Mouse (Mus musculus) c-Kit-positive CD71-positive TER-119-positive erythroid progenitor cells, embryonic 14.5 days (primary cell): Measurements from ENCODE around the gene Phf11d.
"Not testable (repeated sequence)": the region's sequence is repeated elsewhere in the genome, so short reads cannot be mapped to it uniquely, and the experiment has no call there.

Experiments used
- DNase-seq: peaks from one replicate; pipeline ENCODE4 v3.0.0-alpha.2; 2013; ENCODE audit warnings: low spot score

Phf11d gene

GRCm38 (mm10) chr14:59365244-59365644 is at the start of gene Phf11d:
TSS of gene Phf11d (minus strand) at chr14:59365470.
- DNase-seq, result no peak

- DNase-seq, result not testable (repeated sequence)
Measured at GRCm38 (mm10) chr14:59414979-59415378, 49.7 kb upstream of the Phf11d start.

- DNase-seq, result no peak
Measured at GRCm38 (mm10) chr14:59396999-59397398, 31.7 kb upstream of the Phf11d start.

DNA sequence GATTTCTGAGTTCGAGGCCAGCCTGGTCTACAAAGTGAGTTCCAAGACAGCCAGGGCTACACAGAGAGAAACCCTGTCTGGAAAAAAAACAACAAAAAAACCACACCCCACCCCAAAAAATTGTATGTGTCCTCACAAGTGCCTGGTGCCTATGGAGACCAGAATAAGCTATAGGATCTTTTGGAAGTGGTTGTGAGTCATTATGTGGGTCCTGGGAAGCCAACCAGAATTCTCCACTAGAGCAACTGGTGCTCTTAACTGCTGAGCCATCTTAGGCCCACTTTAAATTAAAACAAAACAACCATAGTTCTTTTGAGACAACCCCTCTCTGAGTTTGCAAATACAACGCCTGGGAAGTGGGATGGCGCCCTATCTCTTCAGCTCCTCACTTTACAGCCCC is 30.0 kb upstream of the Phf11d start, which contains the start of gene Phf11c:
Gene Phf11c (minus strand): TSS at position 101 of the 400 bp plus-strand sequence.
- DNase-seq, result no peak

- DNase-seq, result not testable (repeated sequence)
Measured at GRCm38 (mm10) chr14:59390181-59390580, 24.9 kb upstream of the Phf11d start.

- DNase-seq, result no peak
Measured at GRCm38 (mm10) chr14:59389532-59389931, 24.3 kb upstream of the Phf11d start.

DNA sequence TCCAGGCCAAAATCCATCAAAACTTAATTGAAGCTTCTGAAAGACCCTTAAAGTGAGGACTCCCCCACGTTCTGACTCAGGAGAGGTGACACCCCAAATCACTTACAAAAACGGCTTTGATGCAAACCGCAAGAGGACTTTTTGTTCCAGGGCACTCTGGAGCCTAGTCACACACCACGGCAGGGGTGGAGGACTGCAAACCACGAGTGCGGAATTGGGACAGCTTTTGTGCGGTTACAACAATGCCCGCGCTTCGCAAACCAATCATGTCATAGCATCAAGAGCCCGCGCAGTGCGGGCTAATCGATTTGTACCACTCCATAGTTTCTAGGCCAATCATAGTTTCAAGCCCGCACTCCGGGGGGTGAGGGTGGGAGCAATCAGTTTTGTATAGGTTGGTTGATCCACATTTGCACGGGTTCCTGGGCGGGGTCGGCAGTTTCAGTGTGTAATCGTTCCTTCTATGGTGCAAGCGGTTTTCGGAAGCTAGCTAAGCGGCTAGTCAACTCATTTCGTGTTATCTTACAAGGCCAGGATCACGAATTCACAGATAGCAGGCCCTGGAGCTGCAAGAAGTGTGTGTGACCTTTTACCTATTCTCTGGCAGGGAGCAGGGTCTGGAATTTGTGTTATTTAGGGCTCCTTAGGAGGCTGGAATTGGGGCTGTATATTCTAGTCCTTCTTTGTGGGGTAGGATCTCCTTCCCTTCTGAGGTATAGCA is 5.2 kb upstream of the Phf11d start:
- no peak for DNase-seq

DNA sequence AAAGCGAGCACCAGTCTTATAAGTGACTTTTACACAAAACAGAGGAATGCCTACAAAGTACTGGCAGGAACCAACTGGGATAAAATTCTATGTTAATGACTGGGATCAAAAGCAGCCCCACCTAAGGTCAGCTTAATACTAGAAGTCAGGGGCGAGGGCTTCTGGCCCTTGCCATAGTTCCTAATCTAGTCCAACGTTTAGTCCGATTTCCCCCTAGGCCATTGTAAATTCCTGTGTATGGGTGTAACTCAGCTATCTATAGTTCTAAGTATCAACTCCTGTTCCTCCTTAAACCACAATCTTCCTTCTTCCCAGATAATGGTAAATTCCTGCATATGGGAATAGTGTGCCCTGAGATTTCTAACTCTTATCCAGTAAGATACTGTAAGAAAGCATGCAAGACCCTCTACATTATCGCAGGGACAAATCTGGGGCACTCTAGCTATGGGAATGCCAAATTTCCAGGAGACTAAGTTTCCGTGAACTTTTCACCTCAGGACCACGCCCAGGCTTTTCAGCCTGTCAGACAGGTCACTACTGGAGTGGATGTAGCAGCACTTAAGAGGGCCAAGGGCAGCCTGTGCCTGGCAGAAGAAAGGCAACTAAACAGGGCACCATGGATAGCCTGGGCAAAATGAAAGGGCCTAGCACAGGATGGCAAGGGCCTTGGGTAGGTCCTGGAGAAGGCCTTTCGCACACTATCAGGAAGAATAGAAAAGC is 1.3 kb upstream of the Phf11d start:
- DNase-seq, result no peak

GRCm38 (mm10) chr14:59341189-59341588 is 24.1 kb downstream of the Phf11d start, which contains the start of gene Phf11b:
TSS of gene Phf11b (minus strand) at chr14:59341351.
- DNase-seq, result not testable (repeated sequence)

- DNase-seq, result no peak
Measured at GRCm38 (mm10) chr14:59339541-59339940, 25.7 kb downstream of the Phf11d start.

- not testable (repeated sequence) for DNase-seq
Measured at GRCm38 (mm10) chr14:59336056-59336455, 29.2 kb downstream of the Phf11d start.

DNA sequence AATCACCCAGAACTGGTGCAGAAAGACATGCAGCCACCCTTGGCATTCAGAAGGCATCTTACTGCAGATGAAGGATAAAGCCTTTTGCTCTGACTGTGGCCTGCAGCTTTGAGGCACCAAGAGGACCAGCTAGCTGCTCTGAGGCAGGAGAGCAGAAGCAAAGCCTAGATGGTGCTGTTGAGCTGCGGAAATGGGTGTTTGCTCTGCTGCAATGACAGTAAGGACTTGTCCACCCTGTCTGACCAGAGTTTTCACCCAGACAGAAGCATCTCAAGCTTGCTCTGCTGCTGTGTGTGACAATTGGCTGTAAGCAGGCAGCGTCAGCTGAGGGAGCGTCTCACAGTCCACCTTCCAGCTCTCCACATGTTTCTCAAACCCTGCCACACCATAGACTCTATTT is 34.8 kb downstream of the Phf11d start:
- DNase-seq, result not testable (repeated sequence)

DNA sequence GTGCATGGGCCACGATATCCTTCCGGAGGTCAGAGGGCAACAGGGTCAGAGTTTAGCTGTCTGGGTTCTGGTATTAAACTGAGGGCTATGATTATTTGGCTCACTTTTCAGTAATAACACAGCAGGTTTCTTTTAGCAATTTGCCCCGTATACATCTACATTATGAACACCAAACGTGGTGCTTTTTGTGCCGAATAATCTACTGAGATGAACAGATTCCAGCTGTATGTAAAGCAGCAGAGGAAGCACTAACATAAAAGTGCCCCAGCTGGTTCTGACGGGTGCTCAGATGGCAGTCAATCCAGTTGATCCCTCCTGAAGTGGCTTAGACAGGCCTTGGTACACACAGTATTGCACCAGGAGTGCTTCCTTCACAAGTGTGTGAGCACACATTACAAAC is 45.3 kb downstream of the Phf11d start:
- not testable (repeated sequence) for DNase-seq

DNA sequence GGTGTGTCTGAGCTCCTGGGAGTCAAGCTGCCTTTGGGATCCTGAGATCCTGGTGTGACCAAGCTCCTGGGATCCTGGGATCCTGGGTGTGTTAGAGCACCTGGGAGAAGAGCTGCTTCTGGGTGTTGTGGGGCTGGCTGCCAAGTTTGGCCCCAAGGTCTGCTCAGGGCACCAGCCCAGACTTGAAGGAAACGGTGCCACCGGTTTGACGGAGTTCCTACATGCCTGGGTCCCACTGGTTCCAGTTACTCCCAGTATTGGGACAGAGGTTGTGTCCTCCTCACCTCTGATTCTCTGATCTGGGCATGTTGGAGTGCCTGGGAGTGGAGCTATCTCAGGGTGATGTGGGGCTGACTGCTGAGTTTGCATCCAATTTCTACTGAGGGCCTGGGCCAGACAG is 46.2 kb downstream of the Phf11d start:
- not testable (repeated sequence) for DNase-seq
